Mouse (Mus musculus) MEL (cell line): ENCODE data around the gene Wars.

Experiments
- CHD1 ChIP-seq: IDR thresholded peaks from 2 replicates; pipeline ENCODE4 v1.6.1; 2012; ENCODE audit warnings: low read depth, mild to moderate bottlenecking, inconsistent platforms, low read length, improper control_type of control experiment
- CTCF ChIP-seq, 3 experiments: IDR thresholded peaks in 2 of 3; conservative IDR thresholded peaks in 1 of 3; 2 replicates each; pipeline ENCODE4 v1.5.1; 2011 to 2012; ENCODE audit warnings: low read length in 3 of 3, low read depth in 2 of 3, mild to moderate bottlenecking in 2 of 3, improper control_type of control experiment in 1 of 3, inconsistent platforms in 1 of 3, mixed read lengths in 1 of 3, moderate library complexity in 1 of 3; ENCODE audit not compliant: control insufficient read depth in 1 of 3, insufficient read depth in 1 of 3, poor library complexity in 1 of 3, severe bottlenecking in 1 of 3

GRCm38 (mm10) chr12:108850886-108851285, 43.1 kb downstream of the Wars start:
- no peak for TF ChIP-seq CTCF (IDR thresholded peaks at IDR 0.05 in 2 of 3, conservative IDR thresholded peaks at IDR 0.05 in 1 of 3; ENCODE audit: control insufficient read depth in 1 of 3, insufficient read depth in 1 of 3, low read depth in 2 of 3, low read length in 3 of 3, poor library complexity in 1 of 3, severe bottlenecking in 1 of 3)
- TF ChIP-seq CHD1, result no peak
